Mouse (Mus musculus) E14TG2a.4 (cell line): ENCODE results near the gene Abcc3.

Experiments
- CTCF ChIP-seq: conservative IDR thresholded peaks from 2 replicates; pipeline ENCODE4 v1.5.1; 2014; ENCODE audit warnings: low read length
- NANOG ChIP-seq: IDR thresholded peaks from 2 replicates; pipeline ENCODE4 v1.6.1; 2014; ENCODE audit warnings: borderline replicate concordance, low read length, mixed read lengths
- POU5F1 ChIP-seq: IDR thresholded peaks from 2 replicates; pipeline ENCODE4 v1.6.1; 2014; ENCODE audit warnings: low read length, borderline replicate concordance

GRCm38 (mm10) chr11:94316528-94316927 lies 76.3 kb downstream of the Abcc3 start:
- TF ChIP-seq CTCF (no peak), NANOG (no peak), POU5F1 (no peak)
